Mouse (Mus musculus) embryonic facial prominence, embryonic 10.5 days (tissue): ENCODE data around the gene Scd3. TPM values are rescaled to one million over a fixed set of nuclear protein-coding genes. Genes with fewer than 3 reads are reported as not detected.

Experiments used
- DNase-seq: peaks from one replicate; pipeline ENCODE4 v3.0.0-alpha.2; 2017; ENCODE audit warnings: low spot score
- H3K27ac ChIP-seq: fragments of 300-500 bp; sonication (generic); replicated peaks from 2 replicates; pipeline ENCODE4 v1.5.1; 2016; ENCODE audit warnings: mild to moderate bottlenecking
- H3K27me3 ChIP-seq: fragments of 300-500 bp; sonication (generic); replicated peaks from 2 replicates; pipeline ENCODE4 v1.6.1; 2016; ENCODE audit warnings: low read depth, mild to moderate bottlenecking; ENCODE audit not compliant: poor library complexity, severe bottlenecking
- H3K36me3 ChIP-seq: fragments of 300-500 bp; sonication (generic); replicated peaks from 2 replicates; pipeline ENCODE4 v1.6.1; 2016; ENCODE audit warnings: mild to moderate bottlenecking, moderate library complexity
- H3K4me1 ChIP-seq: fragments of 300-500 bp; sonication (generic); 2 replicates; pipeline ENCODE4 v1.6.1; 2016
- H3K4me3 ChIP-seq: fragments of 300-500 bp; sonication (generic); 2 replicates; pipeline ENCODE4 v1.5.1; 2016; ENCODE audit warnings: mild to moderate bottlenecking, moderate library complexity
- H3K9me3 ChIP-seq: fragments of 300-500 bp; sonication (generic); 2 replicates; pipeline ENCODE4 v1.6.1; 2016; ENCODE audit warnings: mild to moderate bottlenecking
- WGBS: fragments of 180-500 bp; shearing (Covaris S2); methylation state at CpG from one replicate; pipeline ENCODE4 v1.1.7; 2016; 5-methylcytosine and 5-hydroxymethylcytosine counted together
- polyA plus RNA-seq: library from polyadenylated mRNA; unstranded; fragments of >200 nt; fragmentation: Nextera tagmentation; extraction: Ambion mirVana; gene quantifications from 2 replicates; pipeline ENCODE4 v1.2.1, GENCODE M21; 2016

Scd3 gene
- polyA plus RNA-seq, 1 experiment from 2014 or later: 0.64 TPM

DNA sequence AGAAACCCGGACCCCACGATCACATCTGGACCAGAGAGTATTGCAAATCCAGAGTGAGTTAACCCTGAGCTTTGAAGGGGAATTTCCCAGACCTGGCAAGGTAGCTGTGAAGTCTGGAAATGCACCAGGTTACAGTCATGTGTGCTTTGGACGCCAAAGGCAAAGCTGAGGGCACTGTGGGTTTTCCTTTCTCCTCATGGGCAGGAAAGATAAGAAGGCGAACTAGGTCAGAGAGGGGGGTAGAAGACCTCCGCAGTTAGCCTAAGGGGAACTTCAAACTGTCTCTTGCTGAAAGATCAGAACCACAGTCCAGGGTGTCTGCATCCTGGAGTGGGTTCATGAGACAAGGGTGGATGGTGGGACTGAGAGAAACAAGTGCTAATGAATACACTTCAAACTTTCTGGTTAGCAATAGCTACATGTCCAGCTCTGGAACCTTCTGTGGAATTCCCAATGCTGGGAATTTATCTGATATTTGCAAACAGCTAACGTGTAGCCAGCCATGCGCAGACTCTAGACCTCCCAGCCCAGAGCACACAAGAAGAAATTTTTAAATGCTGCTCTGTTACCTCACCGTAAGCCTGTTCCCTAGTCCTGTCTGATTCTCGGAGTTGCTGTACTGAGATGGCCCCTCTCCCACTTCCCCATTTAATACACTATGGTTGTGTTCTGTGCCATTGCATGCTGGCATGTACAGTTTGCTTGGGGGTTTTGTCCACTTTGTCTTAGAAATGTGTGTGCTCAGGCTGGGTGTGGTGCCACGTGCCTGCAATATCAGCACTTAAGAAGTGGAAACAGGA lies 5.8 kb upstream of the Scd3 start:
- H3K27me3 ChIP-seq: no peaks in the 10 kb centered on the region
- DNase-seq: no peak
- peaks cover 7% of the 10 kb centered on the region for H3K4me1 ChIP-seq
- H3K36me3 ChIP-seq: no peaks in the 10 kb centered on the region
- no peak overlapping the region for H3K4me3 ChIP-seq
- H3K27ac ChIP-seq: no peak overlapping the region
- H3K9me3 ChIP-seq: no peaks in the 10 kb centered on the region
- WGBS: 91% methylated on average over 10 of the region's 10 CpGs

GRCm38 (mm10) chr19:44198494-44198893 lies 4.6 kb upstream of the Scd3 start:
- DNase-seq: no peak
- Histone ChIP-seq H3K4me3 (no peak overlapping the region), H3K4me1 (no peaks in the 10 kb centered on the region), H3K9me3 (no peaks in the 10 kb centered on the region), H3K36me3 (no peaks in the 10 kb centered on the region), H3K27ac (no peak overlapping the region), H3K27me3 (no peaks in the 10 kb centered on the region)
- 88% methylated on average over 6 of the region's 6 CpGs for WGBS

GRCm38 (mm10) chr19:44198964-44199363 lies 4.1 kb upstream of the Scd3 start:
- Histone ChIP-seq H3K4me1 (no peaks in the 10 kb centered on the region), H3K4me3 (no peak overlapping the region), H3K27me3 (no peaks in the 10 kb centered on the region), H3K9me3 (no peaks in the 10 kb centered on the region), H3K36me3 (no peaks in the 10 kb centered on the region), H3K27ac (no peak overlapping the region)
- no peak for DNase-seq
- WGBS: 80% methylated on average over 2 of the region's 2 CpGs

GRCm38 (mm10) chr19:44207079-44207478 lies 4.0 kb downstream of the Scd3 start:
- H3K4me3 ChIP-seq: no peak overlapping the region
- no peak for DNase-seq
- H3K27ac ChIP-seq: no peak overlapping the region
- 76% methylated on average over 2 of the region's 2 CpGs for WGBS
- H3K4me1 ChIP-seq: no peaks in the 10 kb centered on the region
- no peaks in the 10 kb centered on the region for H3K36me3 ChIP-seq
- no peaks in the 10 kb centered on the region for H3K9me3 ChIP-seq
- H3K27me3 ChIP-seq: no peaks in the 10 kb centered on the region

DNA sequence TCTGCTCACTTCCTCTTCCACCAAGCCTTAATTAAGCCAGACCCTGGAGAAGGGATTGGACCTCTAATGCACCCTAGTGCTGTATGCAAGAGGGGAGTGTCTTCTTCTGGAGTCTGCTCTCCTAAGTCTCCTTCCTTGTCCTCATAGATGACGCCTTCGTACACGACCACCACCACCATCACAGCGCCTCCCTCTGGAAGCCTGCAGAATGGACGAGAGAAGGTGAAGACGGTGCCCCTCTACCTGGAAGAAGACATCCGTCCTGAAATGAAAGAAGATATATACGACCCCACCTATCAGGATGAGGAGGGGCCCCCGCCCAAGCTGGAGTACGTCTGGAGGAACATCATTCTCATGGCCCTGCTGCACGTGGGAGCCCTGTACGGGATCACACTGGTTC lies 12.2 kb downstream of the Scd3 start:
- H3K27me3 ChIP-seq: 0 out of 2 replicates have a peak, but pooled peaks cover 5% of the 10 kb centered on the region
- WGBS: 78% methylated on average over 12 of the region's 12 CpGs
- H3K4me1 ChIP-seq: no peaks in the 10 kb centered on the region
- no peaks in the 10 kb centered on the region for H3K36me3 ChIP-seq
- no peak for DNase-seq
- H3K9me3 ChIP-seq: no peaks in the 10 kb centered on the region
- no peak overlapping the region for H3K27ac ChIP-seq
- H3K4me3 ChIP-seq: no peak overlapping the region

- H3K4me3 ChIP-seq: no peak overlapping the region
- H3K4me1 ChIP-seq: no peaks in the 10 kb centered on the region
- H3K27ac ChIP-seq: no peak overlapping the region
- no peaks in the 10 kb centered on the region for H3K36me3 ChIP-seq
- 0 out of 2 replicates have a peak, but pooled peaks cover 5% of the 10 kb centered on the region for H3K27me3 ChIP-seq
- 75% methylated on average over 3 of the region's 3 CpGs for WGBS
- no peaks in the 10 kb centered on the region for H3K9me3 ChIP-seq
- no peak for DNase-seq
These were observed 15.0 kb downstream of the Scd3 start for GRCm38 (mm10) chr19:44217958-44218525.

GRCm38 (mm10) chr19:44225728-44226127 lies 22.7 kb downstream of the Scd3 start:
- Histone ChIP-seq H3K27ac (no peak overlapping the region), H3K4me1 (no peaks in the 10 kb centered on the region), H3K27me3 (no peaks in the 10 kb centered on the region), H3K4me3 (no peak overlapping the region), H3K36me3 (no peaks in the 10 kb centered on the region), H3K9me3 (no peaks in the 10 kb centered on the region)
- DNase-seq: no peak
- 92% methylated on average over 5 of the region's 5 CpGs for WGBS

DNA sequence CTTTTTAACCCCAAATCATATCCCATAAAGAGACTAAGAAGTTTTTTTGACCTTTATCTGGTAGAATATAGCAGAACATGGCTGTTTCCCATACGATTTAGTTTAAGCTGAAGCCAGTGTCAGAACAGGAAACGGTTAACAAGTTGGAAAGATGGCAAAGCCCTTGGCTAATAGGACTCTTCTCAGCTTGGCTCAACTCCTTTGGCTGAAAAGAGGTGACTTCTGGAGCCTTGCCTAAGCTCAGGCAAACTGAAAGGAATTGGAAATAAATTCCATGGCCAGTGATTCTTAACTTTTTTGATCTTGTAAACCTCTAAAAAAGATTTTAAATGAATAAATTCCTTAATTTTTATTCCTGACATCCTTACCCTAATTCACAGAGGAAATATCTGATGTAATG lies 26.7 kb downstream of the Scd3 start:
- no peak overlapping the region for H3K4me3 ChIP-seq

GRCm38 (mm10) chr19:44230212-44230611 lies 27.1 kb downstream of the Scd3 start:
- WGBS: 75% methylated on average over 3 of the region's 3 CpGs
- no peaks in the 10 kb centered on the region for H3K9me3 ChIP-seq
- DNase-seq: no peak

More for the DNA sequence above, 26.7 kb downstream of the Scd3 start:
- WGBS: 74% methylated on average over 2 of the region's 2 CpGs
- Histone ChIP-seq H3K4me1 (no peaks in the 10 kb centered on the region), H3K27me3 (no peaks in the 10 kb centered on the region), H3K27ac (no peak overlapping the region), H3K9me3 (no peaks in the 10 kb centered on the region), H3K36me3 (no peaks in the 10 kb centered on the region)
- DNase-seq: no peak

GRCm38 (mm10) chr19:44231608-44232151 lies 28.6 kb downstream of the Scd3 start:
- 89% methylated on average over 4 of the region's 4 CpGs for WGBS
- DNase-seq: no peak
- Histone ChIP-seq H3K27ac (no peak overlapping the region), H3K4me3 (no peak overlapping the region), H3K9me3 (no peaks in the 10 kb centered on the region), H3K27me3 (no peaks in the 10 kb centered on the region), H3K4me1 (no peaks in the 10 kb centered on the region), H3K36me3 (no peaks in the 10 kb centered on the region)

More at GRCm38 (mm10) chr19:44230212-44230611, 27.1 kb downstream of the Scd3 start:
- Histone ChIP-seq H3K4me1 (no peaks in the 10 kb centered on the region), H3K4me3 (no peak overlapping the region), H3K27me3 (no peaks in the 10 kb centered on the region), H3K36me3 (no peaks in the 10 kb centered on the region), H3K27ac (no peak overlapping the region)

DNA sequence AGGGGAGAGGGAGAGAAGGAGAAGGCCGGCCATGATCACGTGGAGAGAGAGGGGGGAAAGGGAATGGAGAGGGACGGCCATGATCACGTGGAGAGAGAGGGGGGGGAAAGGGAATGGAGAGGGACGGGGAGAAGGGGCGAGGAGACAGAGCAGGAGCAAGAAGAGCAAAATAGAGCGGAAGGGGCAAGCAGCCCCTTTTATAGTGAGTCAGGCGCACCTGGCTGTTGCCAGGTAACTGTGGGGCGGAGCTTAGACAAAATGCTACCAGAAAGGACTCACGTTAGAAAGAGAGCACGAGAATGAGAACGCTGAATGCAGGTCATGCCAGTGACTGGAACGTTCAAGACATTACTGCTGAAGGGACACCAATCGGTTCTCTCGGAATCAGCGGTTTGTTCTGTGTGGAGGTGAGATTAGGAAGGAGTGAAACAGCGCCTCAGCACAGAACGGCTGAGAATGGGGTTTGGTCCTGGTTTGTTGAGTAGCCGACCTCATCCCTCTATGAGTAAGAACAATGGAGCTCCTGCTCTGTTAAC lies 34.5 kb downstream of the Scd3 start:
- WGBS: 21% methylated on average over 19 of the region's 19 CpGs
- no peaks in the 10 kb centered on the region for H3K36me3 ChIP-seq
- H3K9me3 ChIP-seq: no peaks in the 10 kb centered on the region
- peak overlapping the region; percentile 43; the same call in 1 of the 2 replicates for H3K4me3 ChIP-seq
- DNase-seq: peak; percentile 54
- no peaks in the 10 kb centered on the region for H3K27me3 ChIP-seq
- H3K4me1 ChIP-seq: peaks cover 9% of the 10 kb centered on the region
- H3K27ac ChIP-seq: no peak overlapping the region

DNA sequence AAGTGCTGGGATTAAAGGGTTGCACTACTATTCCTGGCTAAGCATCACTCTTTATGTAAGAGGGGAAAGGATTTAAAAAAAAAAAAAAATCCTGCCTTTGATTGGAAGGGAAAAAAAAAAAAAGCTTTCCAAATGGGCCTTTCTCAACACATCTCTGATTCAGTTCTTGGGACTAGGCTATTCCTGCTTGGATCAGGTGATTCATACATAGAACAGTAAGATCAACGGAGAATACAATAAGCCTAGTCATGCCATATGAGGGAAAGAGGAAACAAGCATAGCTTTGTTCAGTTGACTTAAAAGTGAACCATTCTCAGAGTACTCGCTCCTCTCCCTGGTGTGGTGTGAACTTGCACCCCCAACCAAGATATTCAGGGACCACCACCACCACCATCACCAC lies 35.8 kb downstream of the Scd3 start:
- H3K27me3 ChIP-seq: no peaks in the 10 kb centered on the region
- H3K9me3 ChIP-seq: no peaks in the 10 kb centered on the region
- DNase-seq: no peak
- WGBS: 75% methylated on average over 2 of the region's 2 CpGs
- no peak overlapping the region for H3K27ac ChIP-seq
- no peaks in the 10 kb centered on the region for H3K36me3 ChIP-seq
- H3K4me1 ChIP-seq: peaks cover 9% of the 10 kb centered on the region
- H3K4me3 ChIP-seq: no peak overlapping the region
